Mouse (Mus musculus) bone marrow macrophage, adult 2 months (primary cell): ENCODE measurements around the gene Tm7sf3.

Experiments used
- CTCF ChIP-seq: IDR thresholded peaks from 2 replicates; pipeline ENCODE4 v1.5.1; 2012; ENCODE audit warnings: low read depth, mild to moderate bottlenecking, low read length, moderate library complexity
- POLR2A ChIP-seq: IDR thresholded peaks from 2 replicates; pipeline ENCODE4 v1.6.1; 2012; ENCODE audit warnings: mild to moderate bottlenecking, low read depth, low read length, borderline replicate concordance

GRCm38 (mm10) chr6:146661655-146662054, 19.0 kb upstream of the Tm7sf3 start:
- TF ChIP-seq CTCF (no peak), POLR2A (no peak)
